Mouse (Mus musculus): ENCODE results near the gene Baiap2.

Baiap2 gene

DNA sequence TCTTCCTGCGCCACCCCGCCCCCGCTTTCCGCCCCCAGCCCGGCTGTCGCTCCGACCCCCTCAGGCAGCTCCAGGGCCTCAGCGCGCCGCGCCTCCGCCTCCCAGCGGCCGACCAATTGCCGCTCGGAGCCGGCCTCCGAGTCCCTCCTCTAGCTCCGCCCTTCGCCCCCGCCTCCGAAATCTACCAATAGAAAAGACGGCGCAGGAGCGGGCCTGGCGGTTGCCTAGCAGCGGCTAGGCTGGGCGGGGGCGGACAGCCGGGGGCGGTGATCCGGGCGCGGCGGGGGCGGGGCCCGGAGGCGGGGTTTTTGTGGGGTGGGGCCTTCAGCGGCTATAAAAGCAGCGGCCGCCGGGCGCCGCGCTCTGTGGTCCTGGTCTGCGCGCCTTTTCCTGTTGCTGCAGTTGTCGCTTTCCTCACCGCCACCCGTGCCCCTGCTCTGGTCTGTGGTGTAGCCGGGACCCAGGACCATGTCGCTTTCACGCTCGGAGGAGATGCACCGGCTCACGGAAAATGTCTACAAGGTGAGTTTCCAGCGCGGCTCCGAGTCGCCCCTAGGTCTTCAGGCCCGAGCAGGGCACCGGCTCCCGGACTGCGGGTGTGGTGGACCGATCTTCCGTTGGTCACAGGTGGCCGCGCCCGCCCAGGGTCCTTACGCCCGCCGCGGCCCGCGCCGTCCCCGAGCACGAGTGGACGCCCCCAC is at the start of gene Baiap2:
Gene Baiap2, plus strand, starts transcription at position 37 of the 701 bp plus-strand sequence.
- peak; percentile 99 to 100 for DNase-seq

DNA sequence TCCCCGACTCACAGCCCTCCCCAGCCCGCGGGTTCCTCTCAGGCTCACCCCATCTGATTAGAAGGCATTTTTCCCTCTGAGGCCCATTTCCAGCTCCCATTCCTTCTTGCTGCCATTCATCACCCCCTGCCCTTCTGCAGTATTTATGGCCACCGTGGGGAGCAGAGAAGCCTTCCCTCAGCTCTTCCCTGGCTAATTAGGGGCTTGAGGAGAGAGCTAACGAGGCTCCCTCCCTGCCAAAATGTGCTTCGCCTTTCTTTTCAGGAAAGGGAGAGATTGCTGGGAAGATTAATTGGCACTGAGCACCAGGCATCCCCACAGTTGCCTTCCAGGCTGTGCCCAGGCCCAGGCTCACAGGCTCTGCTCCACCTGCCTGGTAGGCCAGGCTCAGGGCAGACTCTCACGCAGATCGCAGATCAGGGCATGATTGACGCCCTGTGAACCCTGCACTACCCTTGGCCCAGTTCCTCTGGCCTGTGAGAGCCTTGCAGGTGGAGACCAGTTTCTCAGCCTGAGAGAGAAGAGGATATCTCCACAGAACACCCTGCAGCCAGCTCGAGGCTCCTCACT is 48.8 kb upstream of the Baiap2 start:
- no peak for DNase-seq

- DNase-seq, result no peak
These were observed 47.9 kb upstream of the Baiap2 start for GRCm38 (mm10) chr11:119894634-119895033.

DNA sequence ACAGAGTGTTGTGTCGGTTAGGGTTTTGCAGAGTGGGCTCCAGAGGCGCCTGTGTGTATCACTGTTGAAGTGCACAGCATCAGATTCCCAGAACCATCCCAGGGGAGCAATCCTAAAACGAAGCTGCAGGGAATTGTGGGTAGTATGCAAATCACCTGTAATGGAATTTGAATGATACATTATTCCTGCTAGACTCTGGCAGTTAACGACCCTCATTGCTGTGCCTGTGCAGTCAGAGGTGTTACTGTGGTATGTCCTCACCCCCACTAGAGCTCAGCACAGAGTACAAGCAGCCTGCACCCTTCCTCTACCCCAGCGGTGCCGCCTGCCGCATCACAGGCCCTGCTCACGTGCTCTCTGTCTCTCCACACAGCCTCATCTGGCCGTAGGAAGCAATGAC is 45.5 kb upstream of the Baiap2 start:
- no peak for DNase-seq

GRCm38 (mm10) chr11:119898976-119899375 is 43.6 kb upstream of the Baiap2 start:
- no peak for DNase-seq

DNA sequence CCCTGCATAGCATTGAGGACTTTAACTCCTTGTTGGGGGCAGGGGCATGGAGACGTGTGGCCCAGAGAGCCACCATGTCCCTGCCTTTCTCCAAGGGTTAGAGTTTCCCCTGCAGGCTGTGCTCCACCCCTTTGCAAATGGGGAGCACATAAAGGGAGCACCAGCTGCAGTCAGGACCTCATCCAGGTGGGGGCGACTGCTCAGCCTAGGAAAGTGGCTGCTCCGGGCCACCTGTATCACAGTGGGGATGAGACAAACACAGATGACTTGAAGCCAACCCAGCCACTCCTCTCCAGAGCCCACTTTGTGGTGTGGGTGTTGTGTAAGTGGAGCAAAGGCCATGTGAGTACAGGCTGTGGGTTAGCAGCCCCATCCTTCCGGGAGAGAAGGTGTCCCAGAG is 41.4 kb upstream of the Baiap2 start:
- DNase-seq, result no peak

DNA sequence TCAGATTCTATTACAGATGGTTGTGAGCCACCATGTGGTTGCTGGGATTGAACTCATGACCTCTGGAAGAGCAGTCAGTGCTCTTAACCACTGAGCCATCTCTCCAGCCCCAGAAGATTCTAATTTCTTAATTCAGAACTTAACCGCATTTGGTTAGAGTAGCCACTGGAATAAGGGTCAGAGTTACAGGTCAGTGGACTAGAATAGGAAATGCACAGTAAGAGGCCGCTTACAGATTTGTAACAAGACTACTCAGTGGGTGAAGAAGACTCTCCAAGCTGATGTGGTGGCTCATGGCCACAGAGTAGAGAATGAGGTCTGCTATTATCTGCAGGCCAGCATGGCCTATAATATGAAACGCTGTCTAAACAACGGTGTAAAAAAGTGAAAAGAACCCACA is 39.7 kb upstream of the Baiap2 start:
- no peak for DNase-seq

DNA sequence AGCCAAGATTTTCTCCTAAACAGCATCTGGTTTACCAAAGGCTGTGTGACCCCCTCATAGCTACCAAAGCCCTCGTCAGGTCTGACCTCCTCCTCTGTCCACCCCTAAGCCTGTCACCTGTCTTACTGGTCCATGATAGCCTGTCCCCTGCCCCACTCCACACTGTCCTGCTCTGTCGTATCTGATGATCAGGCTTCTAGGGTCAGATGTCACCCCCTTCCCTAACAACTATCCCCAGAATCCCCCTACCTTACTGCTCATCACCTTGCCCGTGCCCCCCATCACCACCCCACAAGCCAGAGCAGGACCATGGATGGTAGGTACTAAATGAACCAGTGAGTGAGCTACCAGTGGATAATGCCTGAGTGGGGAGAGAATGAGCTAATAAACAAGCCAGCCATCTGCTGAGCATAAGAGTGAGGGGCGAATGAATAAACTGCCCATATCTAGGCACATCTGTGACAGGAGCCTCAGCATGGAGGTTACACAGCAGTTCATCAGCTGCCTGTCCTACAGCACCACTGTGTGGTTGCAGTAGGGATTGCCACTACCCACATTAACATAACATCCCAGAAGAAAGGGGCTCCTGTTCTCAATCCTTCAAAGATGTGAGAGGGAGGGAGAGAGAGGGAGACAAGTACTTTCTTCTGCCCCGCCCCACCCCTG is 37.8 kb upstream of the Baiap2 start:
- DNase-seq, result peak; percentile 76 to 84

DNA sequence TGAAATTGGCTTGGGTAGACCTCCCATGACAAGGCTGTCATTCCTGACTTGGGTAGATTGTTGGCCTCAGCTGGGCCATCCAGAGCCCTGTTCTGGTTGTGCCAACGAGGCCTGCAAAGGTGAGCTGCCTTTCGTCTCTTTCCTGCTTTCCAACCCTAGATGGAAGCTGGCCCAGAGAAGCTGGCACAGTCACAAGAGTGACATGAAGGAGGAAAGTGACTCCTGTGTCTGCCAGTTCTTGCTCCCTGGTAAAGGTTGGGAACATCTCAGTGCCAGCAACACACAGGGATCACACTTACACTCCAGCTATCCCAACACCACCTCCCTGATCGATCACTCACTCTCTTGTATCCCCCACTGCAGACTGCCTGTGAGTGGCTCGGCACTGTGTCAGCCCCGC is 36.8 kb upstream of the Baiap2 start:
- DNase-seq, result peak; percentile 62 to 64

DNA sequence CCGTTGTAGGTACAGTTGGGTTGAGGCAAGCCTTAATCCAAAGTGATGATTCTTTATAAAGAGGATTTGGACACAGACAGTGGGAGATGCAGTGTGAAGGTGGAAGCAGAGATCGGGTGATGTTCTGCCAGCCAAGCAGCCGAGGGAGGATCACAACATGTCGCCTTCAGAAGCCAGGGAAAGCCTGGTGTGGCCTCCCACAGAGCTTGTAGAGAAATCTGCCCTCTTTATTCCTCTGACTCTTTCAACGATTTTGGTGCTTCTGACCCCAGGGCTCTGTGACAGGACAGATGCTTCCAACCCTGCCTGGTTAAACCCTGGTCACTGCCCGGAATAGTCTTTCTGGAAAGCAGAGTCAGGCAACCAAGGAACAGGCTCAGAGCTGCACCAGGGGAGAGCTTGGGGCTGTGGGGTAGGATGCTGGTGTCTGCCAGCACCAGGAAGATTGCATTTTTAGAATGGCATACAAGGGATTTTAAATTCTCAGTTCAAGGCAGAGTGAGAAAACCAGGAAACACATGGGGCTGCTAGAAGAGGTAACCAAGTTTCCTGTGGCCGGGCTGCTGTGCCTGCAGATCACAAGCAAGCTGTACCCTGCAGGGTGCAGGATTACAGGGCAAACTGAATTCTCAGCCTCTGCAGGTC is 35.4 kb upstream of the Baiap2 start:
- no peak for DNase-seq

GRCm38 (mm10) chr11:119907711-119908110 is 34.9 kb upstream of the Baiap2 start:
- DNase-seq, result no peak

- DNase-seq, result peak; percentile 66 to 75
These were observed 33.1 kb upstream of the Baiap2 start for GRCm38 (mm10) chr11:119909436-119909835.

GRCm38 (mm10) chr11:119912845-119913244 is 29.7 kb upstream of the Baiap2 start:
- peak in 1 of 2 experiments; percentile 37 for DNase-seq

- DNase-seq, result peak; percentile 82 to 98
These were observed 29.1 kb upstream of the Baiap2 start, which contains the start of gene Chmp6 for GRCm38 (mm10) chr11:119913291-119913934. Chmp6 (plus strand) TSS chr11:119913441.

- DNase-seq, result no peak
These were observed 28.6 kb upstream of the Baiap2 start for GRCm38 (mm10) chr11:119913935-119914314.

DNA sequence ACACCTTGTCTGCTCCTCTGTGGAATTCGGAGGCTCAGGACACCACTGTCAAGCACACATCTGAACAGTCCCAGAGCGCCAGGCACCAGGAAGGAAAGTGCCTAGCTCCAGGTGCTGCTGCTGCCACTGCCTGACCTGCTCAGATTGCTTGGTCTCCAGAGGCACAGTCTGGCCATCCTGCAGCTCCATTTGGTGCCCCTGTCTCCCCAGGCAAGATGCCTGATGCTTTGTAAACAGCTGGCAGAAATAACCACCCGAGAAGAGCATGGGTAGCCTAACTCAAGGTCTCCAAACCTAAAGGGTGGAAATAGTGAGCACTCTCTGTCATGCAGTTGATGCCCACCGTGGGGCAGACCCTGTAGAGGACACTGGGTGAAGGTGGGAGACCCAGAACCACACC is 28.2 kb upstream of the Baiap2 start:
- DNase-seq, result no peak

DNA sequence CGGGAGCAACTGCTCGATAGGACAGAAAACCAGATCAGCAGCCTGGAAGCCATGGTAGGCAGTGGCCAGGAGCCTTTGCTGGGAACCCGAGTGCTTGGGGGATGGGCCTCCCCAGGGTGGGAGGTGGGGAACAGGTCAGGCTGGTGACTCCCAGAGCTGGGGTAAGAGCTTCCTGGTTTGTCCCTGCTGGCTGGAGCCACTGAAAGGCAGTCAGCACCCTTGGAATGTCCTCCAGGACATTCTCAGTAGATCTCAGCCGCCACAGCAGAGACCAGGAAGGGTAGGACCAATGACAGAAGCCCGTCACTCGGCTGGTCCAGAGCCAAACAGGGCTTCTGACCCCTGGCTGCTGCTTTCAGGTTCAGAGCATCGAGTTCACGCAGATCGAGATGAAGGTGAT is 26.9 kb upstream of the Baiap2 start:
- DNase-seq, result no peak

DNA sequence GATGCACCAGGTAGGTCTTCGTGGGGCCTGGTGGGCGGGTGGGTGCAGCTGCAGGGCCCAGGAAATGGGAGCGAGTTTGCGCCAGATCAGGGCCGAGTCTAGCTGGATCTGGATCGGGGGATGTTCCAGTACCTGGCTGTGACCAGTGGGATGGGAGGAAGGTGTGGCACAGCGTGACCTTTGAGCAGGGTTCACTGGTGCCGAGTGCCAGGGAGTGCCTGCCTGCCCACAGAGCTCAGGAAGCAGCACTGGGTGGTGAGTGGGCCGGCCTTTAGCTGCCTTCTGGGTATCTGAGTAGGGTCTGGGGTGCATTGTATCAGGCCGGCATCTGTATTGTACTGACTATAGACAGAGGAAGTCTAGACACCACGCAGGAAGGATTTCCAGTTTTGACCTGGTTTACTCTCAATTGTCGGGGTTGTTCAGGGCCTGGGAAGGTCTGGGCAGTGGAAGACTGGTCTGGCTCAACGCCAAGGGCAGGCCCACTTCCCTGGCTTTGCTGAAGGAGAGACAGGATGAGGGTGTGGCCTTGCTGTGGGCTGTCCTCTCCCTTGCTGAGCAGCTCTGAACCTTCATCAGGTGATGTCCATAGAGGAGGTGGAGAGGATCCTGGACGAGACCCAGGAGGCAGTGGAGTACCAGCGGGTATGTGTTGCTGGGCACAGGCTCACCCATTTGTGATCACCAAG is 26.3 kb upstream of the Baiap2 start:
- DNase-seq, result no peak

GRCm38 (mm10) chr11:119916834-119917469 is 25.6 kb upstream of the Baiap2 start:
- no peak for DNase-seq

- no peak for DNase-seq
These were observed 24.0 kb upstream of the Baiap2 start for GRCm38 (mm10) chr11:119918521-119918920.

DNA sequence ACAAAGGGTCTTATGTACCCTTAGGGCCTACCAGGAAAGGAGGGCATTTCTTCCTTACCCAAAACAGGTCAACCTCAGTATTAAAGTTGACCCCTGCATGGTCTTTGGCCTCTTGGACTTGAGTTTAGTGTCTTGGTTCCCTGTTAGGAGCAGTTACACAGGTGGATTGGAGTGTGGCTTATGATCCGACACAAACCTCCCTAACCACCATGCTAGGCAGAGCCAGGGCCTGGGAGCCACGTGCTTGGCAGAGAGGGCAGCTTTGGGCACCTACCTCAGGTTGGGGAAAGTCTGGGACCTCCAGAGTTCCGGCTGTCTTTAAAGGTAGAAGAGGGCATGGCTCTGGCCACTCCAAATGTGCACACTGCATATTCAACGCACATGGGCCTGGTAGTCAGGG is 23.1 kb upstream of the Baiap2 start:
- DNase-seq, result no peak

GRCm38 (mm10) chr11:119919897-119920296 is 22.7 kb upstream of the Baiap2 start:
- peak; percentile 70 to 74 for DNase-seq
